Mouse (Mus musculus): Measurements from ENCODE around the gene Lrp6. TPM values are rescaled to one million over a fixed set of nuclear protein-coding genes. Genes with fewer than 3 reads are reported as not detected.

Lrp6 gene
- total RNA-seq, 4 experiments from 2014 or later, result 49.4 to 62.8 (median 50.2) TPM

Other genes with a start within 250 kb of the Lrp6 start
- gene Bcl2l14, start 170.6 kb downstream of the Lrp6 start, total RNA-seq (2022), result not detected
- gene Mansc1, start 65.5 kb upstream of the Lrp6 start, total RNA-seq (2022), result 10 to 100 TPM in 2 of 4 experiments, 1 to 10 TPM in 2; 8.0 to 11.6 (median 10.4) TPM
- 10 to 100 TPM; 32.1 to 39.9 (median 34.0) TPM for gene Borcs5, start 72.5 kb upstream of the Lrp6 start, total RNA-seq (2022)
- gene Dusp16, start 225.7 kb upstream of the Lrp6 start, total RNA-seq (2022), result 10 to 100 TPM; 10.4 to 13.8 (median 11.5) TPM

Measured in layer of hippocampus, adult 8-10 months (tissue).